Mouse (Mus musculus) megakaryocyte, adult 5-6 weeks (primary cell): ENCODE results near the gene Scgb1a1. TPM values are rescaled to one million over a fixed set of nuclear protein-coding genes. Genes with fewer than 3 reads are reported as not detected.
"Not testable (repeated sequence)": the region's sequence is repeated elsewhere in the genome, so short reads cannot be mapped to it uniquely, and the experiment has no call there.

ENCODE experiments used
- ATAC-seq: 2 replicates; pipeline ENCODE4 v1.8.0; 2016; ENCODE audit warnings: mild to moderate bottlenecking, inconsistent platforms; ENCODE audit not compliant: poor library complexity, severe bottlenecking
- total RNA-seq, 2 experiments: library from RNA; stranded (forward) in 1 of 2; stranded (reverse) in 1 of 2; fragments of 153-499, 151-499 nt in 1 of 2; fragments of 221-1000, 200-1000 nt in 1 of 2; gene quantifications; 2 replicates each; pipeline versions ENCODE4 v1.2.3 to v1.2.4; 2015 to 2017

The Scgb1a1 gene
- total RNA-seq, 2 experiments from 2014 or later: 1.5 TPM; not detected in 1

GRCm38 (mm10) chr19:9101062-9101457 is 13.3 kb upstream of the Scgb1a1 start:
- ATAC-seq: no peak

DNA sequence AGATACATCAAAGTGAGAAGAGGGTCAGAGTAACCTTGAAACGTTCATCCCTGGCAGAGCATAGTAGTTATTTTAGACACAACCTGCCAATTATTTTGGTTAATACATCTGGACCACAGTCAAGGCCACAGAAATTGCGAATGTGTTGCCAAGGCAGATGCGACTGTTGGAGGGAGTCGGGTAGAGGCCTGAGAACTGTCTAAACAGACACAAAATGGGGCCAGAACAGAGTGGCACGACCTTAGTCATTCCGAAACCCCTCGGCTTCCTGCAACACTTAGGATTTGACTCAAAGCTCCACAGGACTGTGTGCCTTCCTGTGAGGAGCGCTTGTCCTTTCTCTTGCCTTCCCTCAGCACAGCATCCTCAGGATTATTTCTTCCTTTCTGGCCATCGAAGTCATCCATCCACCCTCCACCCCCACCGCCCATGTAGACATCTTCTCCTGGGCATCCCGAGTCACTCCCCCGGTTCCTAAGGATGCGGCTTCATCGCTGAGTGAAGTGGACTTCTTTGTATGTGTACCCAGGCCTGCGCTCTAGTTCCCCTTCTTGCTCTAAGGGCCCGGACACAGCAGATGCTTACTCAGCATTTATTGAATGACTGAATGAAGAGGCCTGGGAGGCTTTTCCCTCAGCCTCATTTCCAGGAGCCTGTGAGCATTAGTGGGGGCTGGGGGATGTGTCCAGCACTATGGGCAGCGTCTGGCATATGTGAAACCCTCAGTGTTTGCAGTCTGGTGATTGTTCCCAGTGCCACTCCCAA is 12.7 kb upstream of the Scgb1a1 start:
- ATAC-seq: no peak

DNA sequence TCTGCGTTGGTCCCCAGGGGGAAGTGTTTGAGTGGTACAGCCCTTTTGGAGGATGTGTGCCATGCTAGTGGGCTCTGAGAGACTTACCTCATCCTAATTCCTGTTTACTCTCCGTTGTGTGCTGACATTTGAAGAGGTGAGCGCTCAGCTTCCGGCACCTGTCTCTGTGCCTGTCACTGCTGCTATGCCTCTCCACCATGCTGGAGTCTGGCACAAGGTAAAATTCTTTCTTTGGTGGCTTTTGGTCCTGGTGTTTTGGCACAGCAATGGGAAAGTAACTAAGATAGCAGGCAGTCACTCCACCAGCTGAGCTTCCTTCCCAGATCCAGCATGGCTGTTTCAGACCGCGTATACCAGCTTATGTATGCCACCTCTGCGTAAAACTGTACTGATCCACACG is 12.0 kb upstream of the Scgb1a1 start:
- no peak for ATAC-seq

DNA sequence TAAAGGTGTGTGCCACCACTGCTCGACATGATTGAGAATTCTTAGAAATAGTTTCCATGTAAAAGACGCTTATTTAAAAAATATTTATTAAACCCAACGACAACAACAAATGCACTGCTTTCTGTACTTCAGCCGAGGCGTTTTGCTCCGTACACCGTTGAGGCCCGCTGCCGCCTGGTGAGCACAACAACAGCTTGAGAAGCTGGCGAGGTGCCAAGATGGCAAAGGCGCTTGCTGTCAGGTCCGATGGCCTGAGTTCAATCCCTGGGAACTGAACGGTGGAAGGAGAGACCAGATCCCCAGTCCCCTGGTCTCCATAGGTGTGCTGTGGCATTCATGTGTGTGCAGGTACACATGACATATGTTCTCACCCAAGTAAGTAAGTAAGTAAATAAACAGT is 9.7 kb upstream of the Scgb1a1 start:
- no peak for ATAC-seq

- ATAC-seq: no peak
Measured at GRCm38 (mm10) chr19:9095111-9095510, 7.4 kb upstream of the Scgb1a1 start.

GRCm38 (mm10) chr19:9090709-9091108 is 3.0 kb upstream of the Scgb1a1 start:
- no peak for ATAC-seq

GRCm38 (mm10) chr19:9090191-9090590 is 2.4 kb upstream of the Scgb1a1 start:
- no peak for ATAC-seq

GRCm38 (mm10) chr19:9083892-9084291 is 3.9 kb downstream of the Scgb1a1 start:
- not testable (repeated sequence) for ATAC-seq

DNA sequence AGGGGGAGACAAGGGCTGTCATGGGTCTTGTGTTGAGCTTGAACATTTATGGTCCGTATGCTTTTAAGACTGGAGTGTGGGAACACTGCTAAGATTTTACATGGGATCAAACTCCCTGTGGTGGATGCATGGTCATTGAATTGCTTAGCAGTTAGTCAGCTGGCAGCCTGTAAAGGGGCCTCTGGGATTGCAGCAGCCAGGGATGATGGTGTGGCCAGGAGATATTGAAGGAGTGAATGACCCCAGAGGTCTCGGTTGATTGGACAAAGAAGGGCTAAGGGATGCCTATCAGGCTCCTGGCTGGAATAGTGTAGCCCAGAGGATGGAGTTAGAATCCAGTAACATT is 4.8 kb downstream of the Scgb1a1 start:
- no peak for ATAC-seq

- ATAC-seq: peak; percentile 99
Measured at GRCm38 (mm10) chr19:9082191-9083009, 5.4 kb downstream of the Scgb1a1 start.

DNA sequence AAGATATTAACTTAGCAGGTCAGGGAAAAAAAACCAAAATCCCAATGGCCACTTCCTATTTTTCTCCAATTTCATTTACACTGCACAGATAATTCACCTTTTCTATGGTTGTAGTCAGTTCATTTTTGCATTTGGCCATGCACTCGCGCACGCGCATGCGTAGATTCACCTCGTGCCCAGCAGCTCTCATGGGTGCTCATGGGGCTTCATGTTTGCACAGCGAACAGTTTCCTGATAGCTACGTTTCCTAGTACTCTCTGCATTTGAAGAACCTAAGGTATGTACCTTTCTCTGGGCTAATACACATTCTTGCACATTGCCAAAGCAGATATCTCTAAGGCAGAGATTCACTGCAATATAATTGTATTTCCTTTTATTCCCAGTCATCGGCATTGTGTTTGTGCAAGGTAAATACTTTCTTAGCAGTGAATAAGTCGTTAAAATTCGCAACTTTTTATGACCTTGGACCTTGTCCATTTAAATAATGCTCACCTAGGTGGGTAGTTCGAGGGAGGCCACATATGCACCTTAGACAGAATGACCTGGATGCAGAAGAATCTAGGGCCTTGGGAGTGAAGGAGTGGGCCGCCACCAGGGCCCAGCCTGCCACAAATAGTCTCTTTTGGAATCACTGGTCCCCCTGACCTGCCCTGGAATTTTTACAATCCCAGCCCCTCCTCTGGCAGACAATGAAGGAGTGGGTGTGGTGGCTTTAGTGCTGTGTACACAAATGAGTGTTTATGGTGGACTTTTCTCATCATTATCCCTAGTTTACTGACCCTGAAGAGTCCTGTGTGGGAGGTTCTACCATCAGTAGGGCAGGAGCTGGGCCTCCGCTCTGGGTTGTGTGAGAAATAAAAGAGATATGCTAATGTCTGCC is 6.2 kb downstream of the Scgb1a1 start:
- no peak for ATAC-seq

DNA sequence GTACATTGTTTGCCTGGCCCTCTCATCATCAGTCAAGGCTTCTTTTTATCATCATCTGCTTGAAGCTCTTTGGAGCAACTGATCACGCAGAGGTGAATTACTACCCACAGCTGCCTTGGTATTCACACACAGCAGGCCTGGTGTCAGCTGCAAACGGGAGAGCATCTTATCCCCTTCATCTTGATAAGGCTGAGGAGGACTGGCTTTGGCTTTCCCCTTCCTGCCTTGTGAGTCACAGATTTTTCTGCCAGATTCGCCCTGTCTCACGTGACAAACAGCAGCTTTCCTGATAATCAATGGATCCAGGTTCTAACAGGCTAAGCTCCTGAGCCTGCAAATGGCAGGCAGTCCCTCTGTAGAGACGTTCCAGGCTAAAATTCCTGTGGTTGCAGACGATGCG is 7.8 kb downstream of the Scgb1a1 start:
- ATAC-seq: no peak

DNA sequence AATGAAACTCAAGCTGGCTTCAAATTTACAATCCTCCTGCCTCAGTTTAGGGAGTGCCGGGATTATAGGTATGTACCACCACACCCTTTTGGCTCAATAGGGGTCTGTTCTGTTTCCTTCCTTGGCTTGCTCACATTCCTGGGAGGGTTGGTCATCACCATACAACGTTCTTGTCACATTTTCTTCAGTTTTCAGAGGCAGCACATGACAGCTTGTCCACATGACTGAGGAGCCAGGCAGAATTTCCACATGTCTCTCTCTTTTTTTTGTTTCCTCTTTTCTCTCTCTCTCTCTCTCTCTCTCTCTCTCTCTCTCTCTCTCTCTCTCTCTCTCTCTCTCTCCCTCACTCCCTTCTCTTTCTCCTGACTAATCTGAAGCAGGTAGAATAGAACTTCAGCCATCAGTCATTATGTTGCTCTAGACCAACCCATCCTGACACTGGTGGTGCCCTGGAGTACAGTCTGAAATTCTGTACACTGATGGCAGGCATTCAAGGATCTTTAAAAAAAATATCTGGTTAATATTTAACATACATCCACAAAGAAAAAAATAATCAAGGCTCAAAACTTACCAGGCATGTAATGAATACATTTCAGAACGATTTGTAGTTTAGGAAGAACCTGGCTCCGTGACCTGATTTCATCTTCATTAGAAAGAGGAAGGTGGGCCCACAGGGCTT is 10.6 kb downstream of the Scgb1a1 start:
- no peak for ATAC-seq

DNA sequence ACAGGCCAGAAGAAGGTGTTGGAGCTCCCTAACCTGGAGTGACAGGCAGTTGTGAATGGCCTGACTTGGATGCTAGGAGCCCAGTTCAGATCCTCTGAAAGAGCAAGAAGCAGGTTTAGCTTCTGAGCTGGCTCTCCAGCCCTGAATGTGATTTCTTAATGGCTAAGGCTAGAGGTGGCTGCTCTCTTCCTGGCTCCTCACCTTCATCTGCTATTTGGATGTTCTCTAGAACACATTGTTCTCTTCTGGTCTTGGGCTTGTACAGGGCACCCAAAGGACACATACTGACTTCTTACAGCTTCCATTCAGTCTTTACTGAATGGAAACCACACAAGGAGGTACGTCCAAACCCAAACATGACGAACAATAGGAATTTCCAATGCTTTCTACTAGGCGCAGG is 11.7 kb downstream of the Scgb1a1 start:
- ATAC-seq: no peak

GRCm38 (mm10) chr19:9075558-9075957 is 12.2 kb downstream of the Scgb1a1 start:
- no peak for ATAC-seq

DNA sequence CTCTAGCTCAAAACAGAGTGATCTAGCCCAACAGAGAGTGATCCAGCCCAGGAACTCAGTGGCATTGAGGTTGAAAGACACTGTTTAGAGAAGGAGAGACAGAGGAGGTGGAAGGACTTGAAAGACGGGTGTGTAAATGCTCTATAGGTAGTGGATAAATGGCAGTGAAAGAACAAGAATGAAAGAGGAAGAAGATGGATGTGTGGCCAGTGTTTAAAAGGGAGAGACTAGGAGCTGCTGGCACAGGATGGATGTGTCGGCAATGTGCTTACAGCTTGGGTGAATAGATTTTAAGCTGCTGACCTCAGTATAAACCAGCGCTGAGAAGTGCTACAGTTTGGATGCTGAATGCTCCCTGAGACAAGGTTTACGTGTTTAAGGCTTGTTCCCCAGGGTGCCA is 13.3 kb downstream of the Scgb1a1 start:
- no peak for ATAC-seq

- no peak for ATAC-seq
Measured at GRCm38 (mm10) chr19:9073776-9074411, 13.9 kb downstream of the Scgb1a1 start.

DNA sequence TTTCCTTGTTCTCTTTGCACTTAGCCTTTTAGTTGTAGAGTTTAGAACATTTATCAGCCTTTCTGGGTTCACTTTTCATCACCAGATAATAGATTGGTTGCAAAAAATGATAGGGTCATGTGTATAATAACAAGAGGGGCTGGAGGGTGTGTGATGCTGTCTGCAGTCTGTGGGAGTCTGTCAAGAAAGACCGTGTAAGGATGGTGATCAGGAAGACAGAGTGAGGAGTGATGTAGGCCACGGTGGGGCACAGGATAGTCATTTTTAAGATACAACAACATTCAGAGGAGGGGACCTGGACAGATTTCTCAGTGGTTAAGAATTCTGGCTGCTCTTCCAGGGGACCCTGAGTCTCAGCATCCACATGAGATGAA is 15.6 kb downstream of the Scgb1a1 start:
- no peak for ATAC-seq

DNA sequence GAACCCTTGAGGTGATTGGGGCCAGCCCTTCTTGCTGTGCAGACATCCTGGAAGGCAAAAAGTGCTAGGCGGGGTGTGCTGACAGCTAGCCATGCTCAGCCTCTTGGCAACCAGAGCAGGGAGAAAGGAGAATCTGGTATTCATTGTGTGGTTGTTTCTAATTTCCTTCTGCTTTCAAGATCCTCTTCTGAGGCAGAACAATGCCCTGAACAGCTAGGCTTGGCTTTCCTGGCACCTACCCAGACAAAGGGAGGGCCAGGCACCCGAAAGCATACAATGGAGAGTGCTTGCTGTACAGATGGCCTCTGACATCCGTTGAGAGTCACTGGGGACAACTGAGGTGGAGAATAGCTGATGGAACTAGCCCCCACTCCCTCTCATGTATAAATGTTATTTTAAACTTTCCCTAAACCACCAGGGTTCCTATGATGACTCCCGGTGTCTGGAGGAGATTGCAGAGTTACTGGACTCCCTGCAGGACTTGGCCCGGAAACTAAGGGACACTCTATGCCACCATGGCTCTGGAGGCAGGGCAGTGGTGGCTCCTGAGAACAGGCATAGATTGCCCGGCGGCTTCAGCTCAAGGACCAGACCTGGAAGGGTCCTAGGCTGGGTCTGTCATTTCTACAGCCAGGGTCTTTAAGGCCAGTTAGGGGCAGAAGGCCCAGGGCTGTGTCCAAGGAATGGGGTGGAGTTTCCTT is 16.2 kb downstream of the Scgb1a1 start:
- peak; percentile 70 for ATAC-seq

- ATAC-seq: no peak
Measured at GRCm38 (mm10) chr19:9070316-9070715, 17.4 kb downstream of the Scgb1a1 start.
